Mouse (Mus musculus) erythroblast, embryonic 14.5 days (primary cell): ENCODE measurements around the gene Cltc. TPM values are rescaled to one million over a fixed set of nuclear protein-coding genes. Genes with fewer than 3 reads are reported as not detected.

ENCODE experiments used
- H3K27me3 ChIP-seq: 2 replicates; pipeline ENCODE4 v1.6.1; 2012; ENCODE audit warnings: inconsistent platforms; ENCODE audit not compliant: control insufficient read depth
- H3K36me3 ChIP-seq: 2 replicates; pipeline ENCODE4 v1.6.1; 2012; ENCODE audit warnings: mild to moderate bottlenecking, inconsistent platforms; ENCODE audit not compliant: control insufficient read depth
- H3K4me1 ChIP-seq: 2 replicates; pipeline ENCODE4 v1.6.1; 2012; ENCODE audit warnings: inconsistent platforms; ENCODE audit not compliant: control insufficient read depth
- H3K4me3 ChIP-seq: replicated peaks from 2 replicates; pipeline ENCODE3; 2012; ENCODE audit warnings: moderate library complexity, mild to moderate bottlenecking, inconsistent platforms
- H3K9me3 ChIP-seq: 2 replicates; pipeline ENCODE4 v1.6.1; 2012; ENCODE audit warnings: low read length, inconsistent platforms, mixed read lengths; ENCODE audit not compliant: control insufficient read depth
- GATA1 ChIP-seq: IDR thresholded peaks from 2 replicates; pipeline ENCODE4 v1.6.1; 2012; ENCODE audit warnings: low read length, inconsistent platforms, mixed read lengths
- TAL1 ChIP-seq: IDR thresholded peaks from 3 replicates; pipeline ENCODE4 v1.6.1; 2012; ENCODE audit warnings: low read length, inconsistent platforms, mixed read lengths
- polyA plus RNA-seq: library from polyadenylated mRNA; stranded (reverse); fragments of >175 nt; gene quantifications from 2 replicates; pipeline ENCODE4 v1.2.3, GENCODE M21; 2012

Cltc gene
- polyA plus RNA-seq, 1 experiment, result 4.8 TPM

DNA sequence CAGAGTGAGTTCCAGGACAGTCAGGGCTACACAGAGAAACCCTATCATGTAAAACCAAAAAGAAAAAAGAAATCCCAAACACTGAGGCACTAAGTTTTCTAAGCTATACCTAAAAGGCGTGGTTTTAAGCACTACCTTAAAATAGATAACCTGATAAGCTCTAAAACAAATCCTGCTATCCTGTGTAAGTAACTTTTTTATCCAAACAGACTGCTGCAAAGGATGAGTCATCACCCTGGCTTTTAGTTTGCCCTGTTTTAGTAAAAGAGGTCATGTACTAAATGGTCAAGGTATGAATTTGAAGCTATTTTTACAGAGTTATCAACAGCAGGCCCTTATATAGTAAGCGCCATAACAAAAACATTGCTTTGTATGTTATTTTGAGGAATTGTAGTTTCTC is 2.5 kb upstream of the Cltc start:
- Histone ChIP-seq H3K36me3 (peaks cover 11% of the 10 kb centered on the region), H3K27me3 (no peaks in the 10 kb centered on the region), H3K4me1 (peaks cover 56% of the 10 kb centered on the region), H3K9me3 (no peaks in the 10 kb centered on the region; the same call in 1 of the 2 replicates), H3K4me3 (no peak overlapping the region)
- TF ChIP-seq GATA1, result no peak
- no peak for TF ChIP-seq TAL1

DNA sequence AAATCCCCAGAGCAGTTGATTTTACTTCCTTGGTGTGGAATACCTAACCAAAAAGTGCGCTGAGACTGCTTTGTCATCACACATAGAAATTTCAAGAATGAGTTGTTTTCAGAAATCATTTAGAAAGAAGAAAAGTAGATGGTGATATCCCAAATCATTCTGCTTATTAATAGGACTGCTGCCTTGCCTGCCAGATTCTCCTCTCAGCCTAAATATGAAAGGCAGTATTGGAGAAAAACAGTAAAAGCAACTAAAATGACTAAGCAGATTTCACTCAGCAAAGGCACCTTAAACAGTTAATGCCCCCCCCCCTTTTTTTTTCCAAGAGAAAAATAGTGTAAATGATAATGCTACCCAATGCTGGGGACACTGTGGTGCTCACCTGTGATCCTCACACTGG is 1.9 kb upstream of the Cltc start:
- H3K36me3 ChIP-seq, result peaks cover 17% of the 10 kb centered on the region
- peak overlapping the region; percentile 70 for H3K4me3 ChIP-seq
- H3K9me3 ChIP-seq, result no peaks in the 10 kb centered on the region; the same call in 1 of the 2 replicates
- H3K4me1 ChIP-seq, result peaks cover 62% of the 10 kb centered on the region
- no peaks in the 10 kb centered on the region for H3K27me3 ChIP-seq
- TF ChIP-seq TAL1, result no peak
- TF ChIP-seq GATA1, result no peak

DNA sequence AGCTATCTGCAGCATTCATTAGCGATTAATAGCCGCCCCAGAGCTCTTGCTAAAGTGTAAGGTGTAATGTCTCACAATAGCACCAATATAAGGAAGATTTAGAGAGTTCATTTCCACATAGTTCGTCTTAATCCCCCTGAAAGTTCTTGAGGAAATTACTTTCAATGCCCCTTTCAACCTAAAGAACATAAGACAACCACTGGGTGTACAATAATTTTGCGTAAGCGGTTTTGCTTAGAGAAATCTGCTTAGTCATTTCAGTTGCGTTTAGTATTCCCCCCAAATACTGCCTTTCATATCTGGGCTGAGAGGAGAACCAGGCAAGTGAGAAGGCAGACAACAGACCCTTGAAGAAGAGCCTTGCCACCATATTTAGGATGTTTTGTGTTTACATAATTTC is 1.2 kb upstream of the Cltc start:
- peaks cover 24% of the 10 kb centered on the region for H3K36me3 ChIP-seq
- H3K4me1 ChIP-seq, result peaks cover 69% of the 10 kb centered on the region
- H3K9me3 ChIP-seq, result no peaks in the 10 kb centered on the region; the same call in 1 of the 2 replicates
- H3K27me3 ChIP-seq, result no peaks in the 10 kb centered on the region
- H3K4me3 ChIP-seq, result peak overlapping the region; percentile 70
- TF ChIP-seq GATA1 (no peak), TAL1 (no peak)

DNA sequence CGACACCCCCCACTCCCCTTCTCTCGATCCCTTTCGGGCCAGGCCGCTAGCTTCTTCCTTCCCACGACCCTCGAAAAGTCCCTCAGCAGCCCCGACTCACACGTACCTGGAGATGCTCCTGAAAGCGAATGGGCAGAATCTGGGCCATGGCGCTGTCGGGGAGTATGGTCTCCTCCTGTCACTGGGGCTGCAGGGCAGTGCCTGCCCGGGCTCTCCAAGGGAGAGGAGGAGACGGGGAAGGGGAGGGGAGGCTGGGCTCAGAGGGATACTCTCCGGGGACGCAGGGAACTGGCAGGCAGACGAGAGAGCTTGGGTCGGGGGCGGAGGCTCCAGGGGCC is 254 bp downstream of the Cltc start:
- Histone ChIP-seq H3K9me3 (no peaks in the 10 kb centered on the region), H3K27me3 (no peaks in the 10 kb centered on the region), H3K4me1 (peaks cover 75% of the 10 kb centered on the region), H3K4me3 (peak overlapping the region; percentile 70), H3K36me3 (peaks cover 39% of the 10 kb centered on the region)
- TF ChIP-seq TAL1, result no peak
- no peak for TF ChIP-seq GATA1

DNA sequence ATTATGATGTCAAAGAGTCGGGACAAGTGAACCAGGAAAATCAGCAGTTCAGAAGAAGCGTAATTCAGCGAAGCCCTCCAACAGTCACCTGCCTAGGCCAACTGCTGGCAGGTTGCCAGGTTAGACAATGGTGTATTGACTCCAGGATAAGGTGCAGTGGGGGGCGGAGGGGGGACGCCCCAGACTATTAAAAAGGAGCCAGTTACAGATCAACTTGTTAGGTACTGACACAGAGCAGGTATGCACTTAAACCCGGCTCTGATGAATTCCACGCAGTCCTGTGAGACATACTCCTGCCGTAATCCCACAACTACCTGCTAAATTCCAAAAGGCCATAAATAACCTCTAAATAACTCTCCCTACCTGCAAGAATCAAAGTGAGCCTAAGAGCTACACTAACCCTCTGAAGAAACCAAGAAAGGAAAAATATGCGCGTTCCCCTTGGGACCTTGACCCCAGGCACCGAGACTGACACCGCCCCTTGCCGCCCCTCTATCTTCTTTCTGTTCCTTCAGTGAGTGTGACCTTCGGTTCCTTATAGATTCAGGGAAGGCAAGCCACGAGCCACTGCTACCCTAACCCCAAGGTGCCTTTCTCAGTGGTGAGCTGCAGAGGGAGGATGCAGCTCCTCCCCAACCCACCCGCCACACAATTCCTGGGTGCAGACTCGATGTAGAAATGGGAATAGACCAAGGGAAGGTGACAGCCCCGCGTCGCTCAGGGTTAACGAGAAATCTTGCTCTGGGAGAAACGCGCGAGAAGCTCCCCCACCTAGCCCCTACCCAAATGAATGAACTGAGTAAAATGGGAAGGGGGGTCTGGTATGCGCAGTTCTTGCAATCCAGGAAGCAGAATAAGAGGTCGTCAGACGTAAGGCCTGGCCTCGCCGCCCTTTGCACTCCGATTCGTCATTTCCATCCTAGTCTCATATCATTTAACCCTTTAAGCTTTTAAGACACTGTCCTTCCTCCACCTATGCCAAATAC is 916 bp downstream of the Cltc start:
- peaks cover 43% of the 10 kb centered on the region for H3K36me3 ChIP-seq
- no peaks in the 10 kb centered on the region for H3K9me3 ChIP-seq
- no peaks in the 10 kb centered on the region for H3K27me3 ChIP-seq
- H3K4me3 ChIP-seq, result peak overlapping the region; percentile 70
- TF ChIP-seq GATA1 (no peak), TAL1 (no peak)
- peaks cover 78% of the 10 kb centered on the region for H3K4me1 ChIP-seq

DNA sequence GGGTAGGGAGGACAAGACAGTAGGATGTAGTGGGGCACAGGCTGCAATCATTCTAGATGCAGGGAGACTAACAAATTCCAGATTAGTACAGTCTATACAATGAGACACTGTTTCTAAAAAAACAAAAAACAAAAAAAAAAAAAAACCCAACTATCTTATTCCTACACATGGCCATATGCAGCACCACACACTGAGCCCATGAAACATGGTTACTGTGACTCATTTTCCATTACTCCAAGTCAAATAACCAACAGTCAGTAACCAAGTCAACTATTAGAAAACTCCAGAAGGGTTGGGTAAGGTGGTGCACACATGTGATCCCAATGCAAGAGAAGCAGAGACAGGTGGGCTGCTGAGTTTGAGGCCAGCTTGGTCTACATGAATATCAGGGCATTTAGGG is 5.0 kb downstream of the Cltc start:
- Histone ChIP-seq H3K9me3 (no peaks in the 10 kb centered on the region), H3K36me3 (peaks cover 77% of the 10 kb centered on the region), H3K4me3 (peak overlapping the region; percentile 35), H3K27me3 (no peaks in the 10 kb centered on the region), H3K4me1 (peaks cover 79% of the 10 kb centered on the region)
- TF ChIP-seq GATA1 (no peak), TAL1 (no peak)

DNA sequence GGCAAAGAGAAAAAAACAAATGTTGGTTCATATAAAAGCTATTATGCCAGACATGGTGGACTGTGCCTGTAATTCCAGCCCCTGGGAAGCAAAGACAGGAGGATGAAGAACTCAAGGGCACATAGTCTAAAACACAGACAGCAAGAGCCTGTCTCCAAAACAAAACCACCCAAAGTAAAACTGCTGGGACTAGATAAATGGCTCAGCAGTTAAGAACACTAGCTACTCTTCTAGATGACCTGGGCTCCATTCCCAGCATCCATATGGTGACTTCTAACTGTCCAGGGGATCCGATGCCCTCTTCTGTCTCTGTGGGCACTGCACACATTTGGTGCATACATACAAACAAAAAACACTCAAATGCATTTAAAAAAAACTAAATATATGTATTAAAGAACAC is 6.4 kb downstream of the Cltc start:
- peak overlapping the region; percentile 41 for H3K4me3 ChIP-seq

DNA sequence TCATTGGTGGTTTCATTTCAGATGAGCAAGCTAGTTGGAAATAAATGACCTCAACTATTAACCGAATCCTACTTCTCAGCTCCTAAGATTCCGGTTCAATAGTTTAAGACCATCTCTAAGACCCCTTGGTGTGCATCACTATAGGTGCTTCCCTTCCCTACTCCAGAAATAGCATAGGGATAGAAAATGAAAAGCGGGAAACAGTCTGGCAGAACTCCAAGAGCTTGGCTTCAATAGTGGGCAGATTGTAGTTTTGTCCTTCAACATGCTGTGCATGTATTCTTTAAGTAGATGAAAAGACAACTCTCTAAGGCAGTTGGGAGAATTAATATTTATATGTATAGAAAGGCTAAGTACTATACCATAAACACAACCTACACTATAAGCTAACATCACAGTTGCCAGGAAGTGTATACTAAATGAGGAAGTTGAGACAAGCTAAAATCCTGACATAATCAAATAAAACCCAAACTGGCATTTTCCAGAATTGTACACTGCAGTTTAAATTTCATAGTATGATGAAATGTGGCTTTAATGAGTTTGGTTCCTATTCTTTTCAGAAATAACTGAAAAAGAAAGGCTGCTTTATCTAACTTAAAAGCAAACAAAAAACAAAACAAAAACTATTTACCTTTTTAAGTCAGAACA is 7.5 kb downstream of the Cltc start:
- Histone ChIP-seq H3K9me3 (no peaks in the 10 kb centered on the region), H3K27me3 (no peaks in the 10 kb centered on the region), H3K36me3 (peaks cover 85% of the 10 kb centered on the region), H3K4me3 (no peak overlapping the region), H3K4me1 (peaks cover 95% of the 10 kb centered on the region)
- TF ChIP-seq GATA1 (no peak), TAL1 (no peak)

More for the DNA sequence above, 6.4 kb downstream of the Cltc start:
- peaks cover 91% of the 10 kb centered on the region for H3K4me1 ChIP-seq
- peaks cover 84% of the 10 kb centered on the region for H3K36me3 ChIP-seq
- TF ChIP-seq TAL1 (no peak), GATA1 (no peak)
- no peaks in the 10 kb centered on the region for H3K27me3 ChIP-seq
- no peaks in the 10 kb centered on the region for H3K9me3 ChIP-seq

DNA sequence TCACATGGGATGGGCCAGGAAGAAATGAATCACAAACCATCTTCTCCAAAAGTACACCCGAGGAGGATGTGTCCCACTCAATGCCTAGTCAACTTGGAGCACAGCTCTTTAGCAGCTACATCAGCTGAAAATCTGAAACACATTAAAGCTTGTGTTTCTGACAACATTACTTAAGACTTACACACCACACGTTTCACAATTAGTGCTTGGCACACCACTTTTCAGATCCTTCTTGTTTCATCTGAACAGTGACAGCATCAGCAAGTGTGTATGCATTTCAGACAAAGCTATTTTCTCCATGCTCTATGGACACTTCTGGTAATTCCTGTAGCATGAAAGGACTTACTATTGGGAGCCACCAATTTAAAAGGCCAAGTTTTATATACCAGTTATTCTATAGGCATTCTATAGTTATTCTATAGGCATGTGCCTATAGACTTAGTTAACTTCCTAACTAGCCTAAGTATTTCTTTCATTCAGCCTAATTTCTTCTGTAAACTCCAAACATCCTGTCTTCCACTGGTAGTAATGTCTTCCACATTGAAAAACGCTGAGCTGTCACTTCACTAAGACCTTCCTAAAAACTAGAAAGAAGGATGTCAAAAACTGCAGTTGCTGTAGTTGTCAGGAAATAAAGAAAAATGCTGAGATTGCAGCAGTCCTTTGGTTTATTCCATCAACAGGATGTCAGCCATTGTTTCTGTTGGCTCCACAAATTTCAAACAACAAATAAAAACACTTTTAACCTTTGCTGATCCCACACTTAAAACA is 11.5 kb downstream of the Cltc start:
- no peaks in the 10 kb centered on the region for H3K9me3 ChIP-seq
- H3K4me3 ChIP-seq, result peak overlapping the region; percentile 25
- H3K4me1 ChIP-seq, result peaks cover 94% of the 10 kb centered on the region
- H3K27me3 ChIP-seq, result no peaks in the 10 kb centered on the region
- TF ChIP-seq GATA1 (no peak), TAL1 (no peak)
- peaks cover 65% of the 10 kb centered on the region for H3K36me3 ChIP-seq
